Mouse (Mus musculus): ENCODE measurements around the gene Slc24a4. TPM values are rescaled to one million over a fixed set of nuclear protein-coding genes. Genes with fewer than 3 reads are reported as not detected.

Gene Slc24a4
- polyA plus RNA-seq, 1 experiment = 25.7 TPM

DNA sequence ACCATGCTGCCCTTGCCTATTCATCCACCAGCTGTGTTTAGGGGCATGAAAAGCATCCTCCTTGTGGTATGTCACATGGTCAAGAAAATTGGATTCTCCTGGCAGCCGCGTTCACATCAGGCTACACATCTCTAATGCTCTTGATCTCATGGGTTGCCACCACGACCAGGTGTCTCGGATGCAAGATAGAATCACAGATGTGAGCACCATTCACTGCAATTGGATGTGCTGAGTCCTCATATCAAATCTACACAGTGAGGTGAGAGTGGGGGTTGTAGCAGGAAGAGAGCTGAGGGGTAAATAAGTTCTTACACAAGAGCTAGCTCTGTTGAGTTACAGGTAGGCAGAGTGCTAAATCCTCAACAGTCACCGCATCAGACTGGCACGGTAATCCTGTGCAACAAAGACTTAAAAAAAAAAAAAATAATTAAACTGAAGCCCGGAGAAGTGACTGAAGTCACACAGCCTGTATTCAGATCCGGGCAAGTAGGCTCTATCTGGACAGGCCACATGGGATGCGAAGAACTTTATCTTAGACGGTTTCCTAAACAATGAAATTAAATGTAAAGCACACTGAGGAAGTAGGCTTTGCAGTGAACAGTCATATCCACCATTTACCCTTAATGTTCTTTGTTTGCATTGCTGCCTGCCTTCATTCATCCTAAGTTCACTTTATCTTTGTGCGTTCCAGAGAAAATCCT is 180.7 kb downstream of the Slc24a4 start:
- TF ChIP-seq CTCF (IDR thresholded peaks at IDR 0.05; ENCODE audit: extremely low read depth, insufficient read depth, low read length) (no peak), POLR2A (IDR thresholded peaks at IDR 0.05; ENCODE audit: extremely low read depth, insufficient read depth, low read length) (no peak)
- no peak overlapping the region for H3K27ac ChIP-seq (ENCODE audit: insufficient read depth, low read length)

DNA sequence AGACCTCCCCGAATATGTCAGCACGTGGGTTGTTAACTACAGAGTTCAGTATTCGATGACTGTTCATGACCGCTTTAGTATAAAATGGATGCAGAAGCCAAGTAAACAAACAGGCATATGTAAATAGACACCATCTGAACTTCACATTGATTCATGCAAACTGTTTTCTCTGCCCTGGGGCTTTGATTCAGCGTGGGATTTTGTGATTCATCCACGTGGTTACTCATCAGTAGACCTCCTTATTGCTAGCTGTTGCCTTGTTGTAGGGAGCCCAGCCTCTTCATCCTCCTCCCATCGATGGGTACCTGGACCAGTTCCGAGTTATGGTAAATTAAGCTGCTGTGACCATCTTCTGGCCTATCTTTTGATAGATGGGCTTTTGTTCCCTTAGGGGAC is 181.3 kb downstream of the Slc24a4 start:
- Histone ChIP-seq H3K4me3 (ENCODE audit: insufficient read depth, low read length) (no peak overlapping the region), H3K27ac (ENCODE audit: insufficient read depth, low read length) (no peak overlapping the region), H3K4me1 (ENCODE audit: control insufficient read depth, insufficient read depth, low read length) (peaks cover 10% of the 10 kb centered on the region)
- TF ChIP-seq CTCF (IDR thresholded peaks at IDR 0.05; ENCODE audit: extremely low read depth, insufficient read depth, low read length) (no peak), POLR2A (IDR thresholded peaks at IDR 0.05; ENCODE audit: extremely low read depth, insufficient read depth, low read length) (no peak)

More for the DNA sequence above, 180.7 kb downstream of the Slc24a4 start:
- H3K4me3 ChIP-seq (ENCODE audit: insufficient read depth, low read length) = no peak overlapping the region
- H3K4me1 ChIP-seq (ENCODE audit: control insufficient read depth, insufficient read depth, low read length) = peaks cover 10% of the 10 kb centered on the region

DNA sequence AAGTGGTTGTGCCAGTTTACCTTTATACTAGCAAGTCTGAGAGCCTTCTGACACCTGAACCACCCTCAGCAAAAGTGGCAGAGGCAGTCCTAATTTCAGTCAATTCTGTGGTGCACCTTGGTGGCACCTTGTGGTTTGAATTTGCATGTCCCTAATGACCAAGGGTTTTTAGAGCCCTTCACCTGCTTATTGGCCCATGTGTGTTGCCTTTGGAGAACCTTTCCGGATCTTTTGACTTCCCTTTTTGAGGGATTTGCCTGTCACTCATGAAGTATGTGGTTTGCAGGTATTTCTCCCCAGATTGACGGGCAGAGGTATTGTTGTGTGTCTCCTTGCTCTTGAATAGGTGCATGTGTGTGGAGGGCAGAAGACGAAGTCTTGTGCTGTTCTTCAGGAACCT is 181.7 kb downstream of the Slc24a4 start:
- no peak overlapping the region for H3K4me3 ChIP-seq (ENCODE audit: insufficient read depth, low read length)

DNA sequence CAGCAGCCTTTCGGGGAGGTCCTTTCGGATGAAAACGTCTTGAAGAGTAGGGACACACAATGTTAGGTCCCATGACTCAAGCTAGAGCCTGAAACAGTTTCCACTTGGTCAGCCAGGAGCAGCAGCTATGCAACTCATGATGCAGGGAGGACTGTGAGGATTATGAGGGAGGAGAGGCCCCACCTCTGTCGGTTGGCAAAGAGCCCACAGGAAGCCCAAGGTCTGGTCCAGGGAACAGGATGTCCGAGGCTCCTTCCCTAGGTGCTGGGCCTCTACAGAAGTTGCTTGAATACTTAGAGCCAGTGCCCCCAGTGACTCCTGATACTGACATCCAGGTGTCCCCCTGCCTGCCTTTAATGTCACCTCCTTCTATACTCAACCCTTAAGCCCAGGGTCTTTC is 182.9 kb downstream of the Slc24a4 start:
- H3K27ac ChIP-seq (ENCODE audit: insufficient read depth, low read length) = no peak overlapping the region
- peaks cover 10% of the 10 kb centered on the region for H3K4me1 ChIP-seq (ENCODE audit: control insufficient read depth, insufficient read depth, low read length)
- H3K4me3 ChIP-seq (ENCODE audit: insufficient read depth, low read length) = no peak overlapping the region
- TF ChIP-seq POLR2A (IDR thresholded peaks at IDR 0.05; ENCODE audit: extremely low read depth, insufficient read depth, low read length) = no peak
- TF ChIP-seq CTCF (IDR thresholded peaks at IDR 0.05; ENCODE audit: extremely low read depth, insufficient read depth, low read length) = no peak

More for the DNA sequence above, 181.7 kb downstream of the Slc24a4 start:
- peaks cover 10% of the 10 kb centered on the region for H3K4me1 ChIP-seq (ENCODE audit: control insufficient read depth, insufficient read depth, low read length)
- no peak overlapping the region for H3K27ac ChIP-seq (ENCODE audit: insufficient read depth, low read length)
- TF ChIP-seq POLR2A (IDR thresholded peaks at IDR 0.05; ENCODE audit: extremely low read depth, insufficient read depth, low read length) = no peak
- no peak for TF ChIP-seq CTCF (IDR thresholded peaks at IDR 0.05; ENCODE audit: extremely low read depth, insufficient read depth, low read length)

Other genes starting within 250 kb of the Slc24a4 start
- 11.1 and 11.8 TPM in 2 replicates for gene Trip11, start 215.5 kb upstream of the Slc24a4 start, polyA plus RNA-seq (2012; rRNA removed)
- gene Atxn3, start 170.5 kb upstream of the Slc24a4 start, polyA plus RNA-seq (2012; rRNA removed) = 17.1 and 17.6 TPM in 2 replicates
- 13.3 and 13.6 TPM in 2 replicates for gene Cpsf2, start 152.7 kb upstream of the Slc24a4 start, polyA plus RNA-seq (2012; rRNA removed)
- gene Rin3, start 154.3 kb downstream of the Slc24a4 start, polyA plus RNA-seq (2012; rRNA removed) = 1.4 and 1.7 TPM in 2 replicates

All from cortical plate, adult 2 months (tissue).